Mouse (Mus musculus) midbrain, embryonic 15.5 days (tissue): ENCODE measurements around the gene Tysnd1. TPM values are rescaled to one million over a fixed set of nuclear protein-coding genes. Genes with fewer than 3 reads are reported as not detected.
A peak's percentile ranks its signal among the peaks of the same experiment; 100 is the strongest.

ENCODE experiments used
- ATAC-seq: fragments of 200-750 bp; cut with Nextera tagmentation; replicated peaks from 2 replicates; pipeline ENCODE4 v1.8.0; 2017; ENCODE audit warnings: moderate TSS enrichment
- H3K27ac ChIP-seq: fragments of 300-500 bp; sonication (generic); 2 replicates; pipeline ENCODE4 v1.5.1; 2015; ENCODE audit warnings: mild to moderate bottlenecking, inconsistent platforms
- H3K27me3 ChIP-seq: fragments of 300-500 bp; sonication (generic); replicated peaks from 2 replicates; pipeline ENCODE4 v1.6.1; 2015; ENCODE audit warnings: inconsistent platforms
- H3K36me3 ChIP-seq: fragments of 300-500 bp; sonication (generic); replicated peaks from 2 replicates; pipeline ENCODE4 v1.6.1; 2015; ENCODE audit warnings: inconsistent platforms
- H3K4me1 ChIP-seq: fragments of 300-500 bp; sonication (generic); 2 replicates; pipeline ENCODE4 v1.6.1; 2015; ENCODE audit warnings: inconsistent platforms
- H3K4me2 ChIP-seq: fragments of 300-500 bp; sonication (generic); 2 replicates; pipeline ENCODE4 v1.6.1; 2015; ENCODE audit warnings: inconsistent platforms, mild to moderate bottlenecking, moderate library complexity
- H3K4me3 ChIP-seq: fragments of 300-500 bp; sonication (generic); 2 replicates; pipeline ENCODE4 v1.5.1; 2015; ENCODE audit warnings: mild to moderate bottlenecking, inconsistent platforms
- H3K9ac ChIP-seq: fragments of 300-500 bp; sonication (generic); 2 replicates; pipeline ENCODE4 v1.6.1; 2015; ENCODE audit warnings: mild to moderate bottlenecking, inconsistent platforms
- H3K9me3 ChIP-seq: fragments of 300-500 bp; sonication (generic); 2 replicates; pipeline ENCODE4 v1.6.1; 2016; ENCODE audit warnings: inconsistent platforms
- WGBS: fragments of 180-500 bp; shearing (Covaris S2); methylation state at CpG from one replicate; pipeline ENCODE4 v1.1.7; 2015; ENCODE audit warnings: mixed read lengths; 5-methylcytosine and 5-hydroxymethylcytosine counted together
- polyA plus RNA-seq: library from polyadenylated mRNA; unstranded; fragments of >200 nt; fragmentation: Nextera tagmentation; extraction: Ambion mirVana; gene quantifications from 2 replicates; pipeline ENCODE4 v1.2.1, GENCODE M21; 2015

Gene Tysnd1
- 31.1 and 32.9 TPM in 2 replicates for polyA plus RNA-seq

- ATAC-seq, result peak; percentile 98
- Histone ChIP-seq H3K4me3 (peak within 1 kb of the TSS; percentile 80), H3K4me1 (peaks cover 29% of the 10 kb centered on the region), H3K27ac (peak within 1 kb of the TSS; percentile 80), H3K9ac (peak within 1 kb of the TSS; percentile 83), H3K36me3 (peaks cover 28% of the 10 kb centered on the region), H3K27me3 (no peaks in the 10 kb centered on the region), H3K9me3 (no peaks in the 10 kb centered on the region), H3K4me2 (peak within 1 kb of the TSS; percentile 100)
- WGBS, result under 1% methylated on average over 42 of the region's 42 CpGs
Observed at GRCm38 (mm10) chr10:61694870-61695670, at the start of gene Tysnd1. TSS of gene Tysnd1 (plus strand) at chr10:61695514.

GRCm38 (mm10) chr10:61646557-61646956 lies 48.8 kb upstream of the Tysnd1 start:
- WGBS, result 76% methylated on average over 7 of the region's 7 CpGs
- no peak for ATAC-seq

GRCm38 (mm10) chr10:61647790-61648736 lies 47.3 kb upstream of the Tysnd1 start, which contains the start of gene Ppa1:
TSS of gene Ppa1 (plus strand) at chr10:61648552.
- peaks cover 21% of the 10 kb centered on the region for H3K4me1 ChIP-seq
- 2% methylated on average over 50 of the region's 50 CpGs for WGBS
- peak within 1 kb of the TSS; percentile 86 for H3K4me3 ChIP-seq
- H3K36me3 ChIP-seq, result no peaks in the 10 kb centered on the region
- peak within 1 kb of the TSS; percentile 84 for H3K9ac ChIP-seq
- ATAC-seq, result peak; percentile 98
- no peaks in the 10 kb centered on the region for H3K27me3 ChIP-seq
- peak within 1 kb of the TSS; percentile 88 for H3K4me2 ChIP-seq
- peak within 1 kb of the TSS; percentile 86 for H3K27ac ChIP-seq
- H3K9me3 ChIP-seq, result no peaks in the 10 kb centered on the region

More at GRCm38 (mm10) chr10:61646557-61646956, 48.8 kb upstream of the Tysnd1 start:
- no peaks in the 10 kb centered on the region for H3K27me3 ChIP-seq
- H3K27ac ChIP-seq, result no peak overlapping the region
- H3K4me1 ChIP-seq, result peaks cover 21% of the 10 kb centered on the region
- H3K36me3 ChIP-seq, result no peaks in the 10 kb centered on the region
- no peak overlapping the region for H3K4me3 ChIP-seq
- H3K4me2 ChIP-seq, result no peak overlapping the region
- H3K9ac ChIP-seq, result no peak overlapping the region
- H3K9me3 ChIP-seq, result no peaks in the 10 kb centered on the region

- 2% methylated on average over 49 of the region's 49 CpGs for WGBS
- H3K9ac ChIP-seq, result peak overlapping the region; percentile 84
- ATAC-seq, result peak; percentile 71
Observed at GRCm38 (mm10) chr10:61648737-61649645, 46.3 kb upstream of the Tysnd1 start.

GRCm38 (mm10) chr10:61654105-61654504 lies 41.2 kb upstream of the Tysnd1 start:
- no peak for ATAC-seq
- peaks cover 15% of the 10 kb centered on the region for H3K4me1 ChIP-seq
- H3K4me3 ChIP-seq, result no peak overlapping the region
- no peaks in the 10 kb centered on the region for H3K9me3 ChIP-seq
- no peak overlapping the region for H3K9ac ChIP-seq
- H3K27ac ChIP-seq, result no peak overlapping the region
- H3K36me3 ChIP-seq, result no peaks in the 10 kb centered on the region
- H3K4me2 ChIP-seq, result no peak overlapping the region
- 92% methylated on average over 4 of the region's 4 CpGs for WGBS
- no peaks in the 10 kb centered on the region for H3K27me3 ChIP-seq

More at GRCm38 (mm10) chr10:61648737-61649645, 46.3 kb upstream of the Tysnd1 start:
- peaks cover 21% of the 10 kb centered on the region for H3K4me1 ChIP-seq
- no peaks in the 10 kb centered on the region for H3K36me3 ChIP-seq
- H3K27ac ChIP-seq, result peak overlapping the region; percentile 86
- H3K9me3 ChIP-seq, result no peaks in the 10 kb centered on the region
- no peaks in the 10 kb centered on the region for H3K27me3 ChIP-seq
- peak overlapping the region; percentile 88 for H3K4me2 ChIP-seq
- H3K4me3 ChIP-seq, result peak overlapping the region; percentile 86

- WGBS, result 91% methylated on average over 7 of the region's 7 CpGs
Observed at GRCm38 (mm10) chr10:61654691-61655090, 40.6 kb upstream of the Tysnd1 start.

GRCm38 (mm10) chr10:61655188-61655587 lies 40.1 kb upstream of the Tysnd1 start:
- no peak overlapping the region for H3K27ac ChIP-seq
- ATAC-seq, result no peak
- no peak overlapping the region for H3K4me2 ChIP-seq
- 94% methylated on average over 3 of the region's 3 CpGs for WGBS
- H3K9ac ChIP-seq, result no peak overlapping the region
- no peaks in the 10 kb centered on the region for H3K36me3 ChIP-seq
- H3K4me3 ChIP-seq, result no peak overlapping the region
- no peaks in the 10 kb centered on the region for H3K9me3 ChIP-seq
- H3K4me1 ChIP-seq, result peaks cover 6% of the 10 kb centered on the region; the same call in 1 of the 2 replicates
- H3K27me3 ChIP-seq, result no peaks in the 10 kb centered on the region

More at GRCm38 (mm10) chr10:61654691-61655090, 40.6 kb upstream of the Tysnd1 start:
- Histone ChIP-seq H3K27ac (no peak overlapping the region), H3K4me2 (no peak overlapping the region), H3K9ac (no peak overlapping the region), H3K36me3 (no peaks in the 10 kb centered on the region), H3K4me1 (peaks cover 9% of the 10 kb centered on the region; the same call in 1 of the 2 replicates), H3K27me3 (no peaks in the 10 kb centered on the region), H3K9me3 (no peaks in the 10 kb centered on the region), H3K4me3 (no peak overlapping the region)
- no peak for ATAC-seq

- 93% methylated on average over 18 of the region's 18 CpGs for WGBS
- H3K4me3 ChIP-seq, result no peak overlapping the region
- no peak overlapping the region for H3K27ac ChIP-seq
- H3K4me2 ChIP-seq, result no peak overlapping the region
- no peaks in the 10 kb centered on the region; the same call in 1 of the 2 replicates for H3K36me3 ChIP-seq
- H3K27me3 ChIP-seq, result no peaks in the 10 kb centered on the region
- no peaks in the 10 kb centered on the region for H3K9me3 ChIP-seq
- H3K9ac ChIP-seq, result no peak overlapping the region
- ATAC-seq, result no peak
- peaks cover 5% of the 10 kb centered on the region; the same call in 1 of the 2 replicates for H3K4me1 ChIP-seq
Observed at GRCm38 (mm10) chr10:61656928-61657882, 38.1 kb upstream of the Tysnd1 start.

- ATAC-seq, result no peak
- peaks cover 10% of the 10 kb centered on the region; the same call in 1 of the 2 replicates for H3K4me1 ChIP-seq
- no peaks in the 10 kb centered on the region for H3K9me3 ChIP-seq
- H3K27me3 ChIP-seq, result no peaks in the 10 kb centered on the region
- H3K4me2 ChIP-seq, result no peak overlapping the region
- no peak overlapping the region for H3K4me3 ChIP-seq
- H3K36me3 ChIP-seq, result no peaks in the 10 kb centered on the region; the same call in 1 of the 2 replicates
- 28% methylated on average over 4 of the region's 4 CpGs for WGBS
- H3K9ac ChIP-seq, result no peak overlapping the region
- H3K27ac ChIP-seq, result no peak overlapping the region
Observed at GRCm38 (mm10) chr10:61657985-61658384, 37.3 kb upstream of the Tysnd1 start.

- Histone ChIP-seq H3K4me1 (peaks cover 11% of the 10 kb centered on the region; the same call in 1 of the 2 replicates), H3K9ac (no peak overlapping the region; the same call in 1 of the 2 replicates), H3K4me3 (no peak overlapping the region), H3K4me2 (no peak overlapping the region), H3K36me3 (peaks cover 11% of the 10 kb centered on the region; the same call in 1 of the 2 replicates), H3K9me3 (no peaks in the 10 kb centered on the region), H3K27me3 (no peaks in the 10 kb centered on the region), H3K27ac (peak overlapping the region; percentile 66)
- ATAC-seq, result no peak
- WGBS, result 68% methylated on average over 8 of the region's 8 CpGs
Observed at GRCm38 (mm10) chr10:61661887-61662286, 33.4 kb upstream of the Tysnd1 start.
